Mouse (Mus musculus): ENCODE measurements around the gene Sftpa1. TPM values are rescaled to one million over a fixed set of nuclear protein-coding genes. Genes with fewer than 3 reads are reported as not detected.

The Sftpa1 gene
- polyA plus RNA-seq, 2 experiments = not detected

- Histone ChIP-seq H3K4me3 (replicated peaks; ENCODE audit: low read length) (no peak overlapping the region), H3K27me3 (ENCODE audit: control insufficient read depth, insufficient read depth, low read length) (no peaks in the 10 kb centered on the region), H3K4me1 (ENCODE audit: control insufficient read depth, insufficient read depth, low read length) (no peaks in the 10 kb centered on the region), H3K9ac (ENCODE audit: low read depth, low read length, severe bottlenecking) (no peak overlapping the region), H3K36me3 (ENCODE audit: control insufficient read depth, insufficient read depth, low read length) (no peaks in the 10 kb centered on the region), H3K9me3 (ENCODE audit: control insufficient read depth, low read length) (no peaks in the 10 kb centered on the region), H3K27ac (replicated peaks; ENCODE audit: low read depth, low read length) (no peak overlapping the region), H3K4me2 (replicated peaks; ENCODE audit: low read depth, low read length, severe bottlenecking) (no peak overlapping the region)
- 14% methylated on average over 4 of the region's 4 CpGs for WGBS
- TF ChIP-seq POLR2A (IDR thresholded peaks at IDR 0.05; ENCODE audit: borderline replicate concordance, extremely low read depth, insufficient read depth, insufficient read length) = no peak
- ATAC-seq (ENCODE audit: low FRiP score, low read depth) = no peak
- DNase-seq (ENCODE audit: low spot score) = peak; percentile 24
These were observed 3.6 kb upstream of the Sftpa1 start for GRCm38 (mm10) chr14:41127997-41128396.

GRCm38 (mm10) chr14:41137006-41137405 lies 5.4 kb downstream of the Sftpa1 start:
- no peak overlapping the region for H3K4me2 ChIP-seq (replicated peaks; ENCODE audit: low read depth, low read length, severe bottlenecking)
- H3K27ac ChIP-seq (replicated peaks; ENCODE audit: low read depth, low read length) = no peak overlapping the region
- no peak for TF ChIP-seq POLR2A (IDR thresholded peaks at IDR 0.05; ENCODE audit: borderline replicate concordance, extremely low read depth, insufficient read depth, insufficient read length)
- H3K4me3 ChIP-seq (replicated peaks; ENCODE audit: low read length) = no peak overlapping the region
- H3K9me3 ChIP-seq (ENCODE audit: control insufficient read depth, low read length) = no peaks in the 10 kb centered on the region
- DNase-seq (ENCODE audit: low spot score) (no peak), ATAC-seq (ENCODE audit: low FRiP score, low read depth) (no peak)
- H3K9ac ChIP-seq (ENCODE audit: low read depth, low read length, severe bottlenecking) = no peak overlapping the region
- no peaks in the 10 kb centered on the region for H3K4me1 ChIP-seq (ENCODE audit: control insufficient read depth, insufficient read depth, low read length)
- no peaks in the 10 kb centered on the region for H3K36me3 ChIP-seq (ENCODE audit: control insufficient read depth, insufficient read depth, low read length)
- H3K27me3 ChIP-seq (ENCODE audit: control insufficient read depth, insufficient read depth, low read length) = no peaks in the 10 kb centered on the region

- Histone ChIP-seq H3K27ac (replicated peaks; ENCODE audit: low read depth, low read length) (no peak overlapping the region), H3K4me1 (ENCODE audit: control insufficient read depth, insufficient read depth, low read length) (no peaks in the 10 kb centered on the region), H3K9ac (ENCODE audit: low read depth, low read length, severe bottlenecking) (no peak overlapping the region), H3K4me2 (replicated peaks; ENCODE audit: low read depth, low read length, severe bottlenecking) (no peak overlapping the region), H3K27me3 (ENCODE audit: control insufficient read depth, insufficient read depth, low read length) (no peaks in the 10 kb centered on the region), H3K9me3 (ENCODE audit: control insufficient read depth, low read length) (no peaks in the 10 kb centered on the region), H3K4me3 (replicated peaks; ENCODE audit: low read length) (no peak overlapping the region), H3K36me3 (ENCODE audit: control insufficient read depth, insufficient read depth, low read length) (no peaks in the 10 kb centered on the region)
- no peak for TF ChIP-seq POLR2A (IDR thresholded peaks at IDR 0.05; ENCODE audit: borderline replicate concordance, extremely low read depth, insufficient read depth, insufficient read length)
- 88% methylated on average over 1 of the region's 1 CpGs for WGBS
- no peak for DNase-seq (ENCODE audit: low spot score)
- no peak for ATAC-seq (ENCODE audit: low FRiP score, low read depth)
These were observed 9.1 kb downstream of the Sftpa1 start for GRCm38 (mm10) chr14:41140686-41141085.

GRCm38 (mm10) chr14:41146035-41146434 lies 14.5 kb downstream of the Sftpa1 start:
- 61% methylated on average over 6 of the region's 6 CpGs for WGBS
- H3K27me3 ChIP-seq (ENCODE audit: control insufficient read depth, insufficient read depth, low read length) = no peaks in the 10 kb centered on the region

GRCm38 (mm10) chr14:41146922-41147321 lies 15.3 kb downstream of the Sftpa1 start:
- Histone ChIP-seq H3K36me3 (ENCODE audit: control insufficient read depth, insufficient read depth, low read length) (no peaks in the 10 kb centered on the region), H3K4me2 (replicated peaks; ENCODE audit: low read depth, low read length, severe bottlenecking) (no peak overlapping the region), H3K9ac (ENCODE audit: low read depth, low read length, severe bottlenecking) (no peak overlapping the region), H3K27me3 (ENCODE audit: control insufficient read depth, insufficient read depth, low read length) (no peaks in the 10 kb centered on the region), H3K4me3 (replicated peaks; ENCODE audit: low read length) (no peak overlapping the region), H3K27ac (replicated peaks; ENCODE audit: low read depth, low read length) (no peak overlapping the region), H3K9me3 (ENCODE audit: control insufficient read depth, low read length) (no peaks in the 10 kb centered on the region), H3K4me1 (ENCODE audit: control insufficient read depth, insufficient read depth, low read length) (no peaks in the 10 kb centered on the region)
- 76% methylated on average over 3 of the region's 3 CpGs for WGBS
- no peak for TF ChIP-seq POLR2A (IDR thresholded peaks at IDR 0.05; ENCODE audit: borderline replicate concordance, extremely low read depth, insufficient read depth, insufficient read length)
- ATAC-seq (ENCODE audit: low FRiP score, low read depth) (no peak), DNase-seq (ENCODE audit: low spot score) (no peak)

More at GRCm38 (mm10) chr14:41146035-41146434, 14.5 kb downstream of the Sftpa1 start:
- Histone ChIP-seq H3K4me2 (replicated peaks; ENCODE audit: low read depth, low read length, severe bottlenecking) (no peak overlapping the region), H3K9me3 (ENCODE audit: control insufficient read depth, low read length) (no peaks in the 10 kb centered on the region), H3K4me3 (replicated peaks; ENCODE audit: low read length) (no peak overlapping the region), H3K36me3 (ENCODE audit: control insufficient read depth, insufficient read depth, low read length) (no peaks in the 10 kb centered on the region), H3K9ac (ENCODE audit: low read depth, low read length, severe bottlenecking) (no peak overlapping the region), H3K27ac (replicated peaks; ENCODE audit: low read depth, low read length) (no peak overlapping the region), H3K4me1 (ENCODE audit: control insufficient read depth, insufficient read depth, low read length) (no peaks in the 10 kb centered on the region)
- DNase-seq (ENCODE audit: low spot score) = no peak
- ATAC-seq (ENCODE audit: low FRiP score, low read depth) = no peak
- no peak for TF ChIP-seq POLR2A (IDR thresholded peaks at IDR 0.05; ENCODE audit: borderline replicate concordance, extremely low read depth, insufficient read depth, insufficient read length)

- 73% methylated on average over 2 of the region's 2 CpGs for WGBS
- no peak for TF ChIP-seq POLR2A (IDR thresholded peaks at IDR 0.05; ENCODE audit: borderline replicate concordance, extremely low read depth, insufficient read depth, insufficient read length)
- Histone ChIP-seq H3K27ac (replicated peaks; ENCODE audit: low read depth, low read length) (no peak overlapping the region), H3K27me3 (ENCODE audit: control insufficient read depth, insufficient read depth, low read length) (no peaks in the 10 kb centered on the region), H3K9ac (ENCODE audit: low read depth, low read length, severe bottlenecking) (no peak overlapping the region), H3K4me2 (replicated peaks; ENCODE audit: low read depth, low read length, severe bottlenecking) (no peak overlapping the region), H3K4me3 (replicated peaks; ENCODE audit: low read length) (no peak overlapping the region), H3K36me3 (ENCODE audit: control insufficient read depth, insufficient read depth, low read length) (no peaks in the 10 kb centered on the region), H3K9me3 (ENCODE audit: control insufficient read depth, low read length) (no peaks in the 10 kb centered on the region), H3K4me1 (ENCODE audit: control insufficient read depth, insufficient read depth, low read length) (no peaks in the 10 kb centered on the region)
- no peak for ATAC-seq (ENCODE audit: low FRiP score, low read depth)
- no peak for DNase-seq (ENCODE audit: low spot score)
These were observed 15.8 kb downstream of the Sftpa1 start for GRCm38 (mm10) chr14:41147356-41147755.

All from limb, embryonic 14.5 days (tissue).